Mouse (Mus musculus): ENCODE measurements around the gene Mlx. TPM values are rescaled to one million over a fixed set of nuclear protein-coding genes. Genes with fewer than 3 reads are reported as not detected.
A peak's percentile ranks its signal among the peaks of the same experiment; 100 is the strongest.

Mlx gene
- total RNA-seq, 2 experiments from 2014 or later = 45.1 to 45.6 TPM

GRCm38 (mm10) chr11:101064462-101064861, 22.6 kb upstream of the Mlx start:
- no peak for DNase-seq (ENCODE audit: extremely low spot score in 1 of 2, low spot score in 1 of 2)

DNA sequence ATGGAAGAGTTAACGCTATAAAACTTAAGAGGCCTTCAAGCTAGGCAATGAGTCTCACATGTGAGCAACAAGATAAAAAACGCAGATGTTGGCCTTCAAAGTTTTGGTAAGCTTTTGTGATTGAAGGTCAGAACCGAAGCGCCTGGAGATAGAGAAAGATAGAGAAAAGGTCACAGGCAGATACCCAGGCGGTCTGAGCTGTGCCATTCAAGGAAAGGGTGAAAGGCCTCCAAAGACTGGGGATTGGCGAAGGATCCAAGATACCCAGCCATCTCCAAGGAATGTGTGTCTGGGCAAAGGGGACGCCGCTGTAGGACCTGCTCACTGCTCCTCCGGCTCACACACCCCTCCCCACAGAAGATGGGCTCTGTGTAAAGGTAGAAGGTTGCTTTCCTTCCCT, 22.1 kb upstream of the Mlx start:
- no peak for DNase-seq (ENCODE audit: extremely low spot score in 1 of 2, low spot score in 1 of 2)

DNA sequence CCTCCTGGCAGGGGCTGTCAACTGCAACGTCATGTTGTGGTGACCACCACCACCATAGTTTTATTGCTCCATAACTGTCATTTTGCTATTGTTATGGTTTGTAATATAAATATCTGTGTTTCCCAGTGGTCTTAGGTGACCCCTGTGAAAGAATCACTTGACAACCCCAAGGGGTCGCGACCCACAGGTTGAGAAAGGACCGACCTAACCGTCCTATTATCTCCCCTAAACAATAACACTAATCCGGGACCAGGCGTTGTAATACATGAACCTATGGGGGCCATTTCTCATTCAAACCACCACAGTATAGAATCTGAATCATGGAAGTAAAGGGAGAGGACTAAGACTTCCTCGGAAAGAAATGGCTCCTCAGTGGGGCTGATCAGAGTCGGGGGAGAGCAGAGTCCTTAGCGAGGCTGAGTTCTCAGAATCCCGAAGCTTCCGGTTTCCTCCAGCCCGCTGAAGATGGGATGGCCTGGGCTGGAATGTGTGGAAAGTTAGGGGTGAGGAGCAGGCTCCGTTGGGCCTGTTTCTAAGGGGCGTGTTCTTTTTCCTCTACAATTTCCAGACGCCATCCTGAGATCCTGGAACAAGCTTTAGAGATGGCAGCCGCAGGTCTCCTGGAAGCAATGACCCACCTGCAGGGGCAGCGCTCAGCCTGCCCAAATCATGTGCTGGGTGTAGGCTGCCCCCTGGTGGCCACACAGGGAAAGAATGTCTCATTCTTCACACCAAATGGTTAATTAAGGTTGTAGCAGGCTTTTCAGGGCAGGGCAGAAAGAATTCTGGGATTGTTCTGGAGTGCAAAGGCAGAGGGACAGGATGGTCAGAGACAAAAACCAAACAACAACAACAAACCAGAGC, 20.3 kb upstream of the Mlx start:
- peak; percentile 71 to 84 for DNase-seq (ENCODE audit: extremely low spot score in 1 of 2, low spot score in 1 of 2)

DNA sequence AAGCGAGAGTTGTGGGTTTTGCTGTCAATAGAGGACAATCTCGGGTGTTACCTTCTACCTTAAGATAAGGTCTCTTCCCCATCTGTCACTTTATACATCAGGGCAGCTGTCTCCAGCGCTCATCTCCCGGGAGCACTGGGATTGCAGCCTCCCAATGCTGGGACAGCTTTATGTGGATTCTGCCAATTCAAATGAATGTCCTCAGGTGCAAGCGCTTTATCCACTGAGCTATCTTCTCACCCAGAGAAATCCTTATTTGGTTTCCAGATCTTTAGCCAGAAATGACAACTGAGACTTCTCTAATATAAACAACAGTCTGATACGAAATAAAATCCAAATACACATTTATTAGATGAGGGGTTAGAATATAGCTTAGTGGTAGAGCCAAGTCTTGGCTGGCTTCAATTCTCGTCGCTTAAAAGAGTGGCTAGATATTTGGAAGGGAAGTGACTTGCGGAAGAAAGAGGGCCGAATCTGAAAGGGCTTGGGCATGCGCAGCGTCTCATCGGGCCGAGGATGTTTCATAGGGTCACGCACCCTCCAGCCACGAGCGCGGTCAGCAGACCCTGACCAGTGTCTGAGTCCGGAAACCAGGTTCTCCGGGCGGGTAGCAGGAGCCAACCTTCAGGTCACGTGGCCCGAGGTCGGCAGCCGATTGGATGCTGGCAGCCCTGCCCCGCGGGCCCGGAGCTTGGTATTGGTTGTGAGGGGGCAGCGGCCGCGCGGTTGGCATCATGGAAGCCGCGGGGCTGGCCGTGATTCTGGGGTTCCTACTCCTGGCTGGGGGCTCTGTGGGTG, 17.5 kb upstream of the Mlx start, which contains the start of gene Naglu:
Naglu (plus strand) TSS at position 622 of the 798 bp plus-strand sequence.
- peak; percentile 87 to 89 for DNase-seq (ENCODE audit: extremely low spot score in 1 of 2, low spot score in 1 of 2)

- DNase-seq (ENCODE audit: extremely low spot score in 1 of 2, low spot score in 1 of 2) = no peak
Observed at GRCm38 (mm10) chr11:101070189-101070527, 16.9 kb upstream of the Mlx start.

GRCm38 (mm10) chr11:101070987-101071386, 16.1 kb upstream of the Mlx start:
- DNase-seq (ENCODE audit: extremely low spot score in 1 of 2, low spot score in 1 of 2) = no peak

DNA sequence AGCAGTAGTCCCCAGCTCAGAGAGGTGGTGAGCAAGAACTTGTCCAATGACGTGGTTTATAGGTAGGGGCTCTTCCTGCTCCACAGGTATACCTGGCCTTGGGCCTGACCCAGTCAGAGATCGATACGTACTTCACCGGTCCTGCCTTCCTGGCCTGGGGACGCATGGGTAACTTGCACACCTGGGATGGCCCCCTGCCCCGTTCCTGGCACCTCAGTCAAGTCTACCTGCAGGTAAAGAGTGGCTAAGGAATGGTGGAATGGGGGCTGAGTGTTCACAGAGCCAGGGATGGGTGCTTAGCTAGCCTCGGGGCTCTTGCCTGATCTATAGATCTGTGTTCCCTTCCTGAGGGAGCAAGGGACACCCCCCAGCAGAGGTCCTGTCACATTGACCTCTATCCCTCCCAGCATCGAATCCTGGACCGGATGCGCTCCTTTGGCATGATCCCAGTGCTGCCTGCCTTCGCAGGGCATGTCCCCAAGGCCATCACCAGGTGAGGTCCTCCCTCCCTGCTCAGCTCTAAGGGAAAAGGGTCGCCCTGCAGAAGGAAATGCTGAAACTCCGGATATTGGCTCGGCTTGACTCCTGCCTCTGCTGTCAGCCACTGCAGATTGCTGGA, 15.2 kb upstream of the Mlx start:
- no peak for DNase-seq (ENCODE audit: extremely low spot score in 1 of 2, low spot score in 1 of 2)

DNA sequence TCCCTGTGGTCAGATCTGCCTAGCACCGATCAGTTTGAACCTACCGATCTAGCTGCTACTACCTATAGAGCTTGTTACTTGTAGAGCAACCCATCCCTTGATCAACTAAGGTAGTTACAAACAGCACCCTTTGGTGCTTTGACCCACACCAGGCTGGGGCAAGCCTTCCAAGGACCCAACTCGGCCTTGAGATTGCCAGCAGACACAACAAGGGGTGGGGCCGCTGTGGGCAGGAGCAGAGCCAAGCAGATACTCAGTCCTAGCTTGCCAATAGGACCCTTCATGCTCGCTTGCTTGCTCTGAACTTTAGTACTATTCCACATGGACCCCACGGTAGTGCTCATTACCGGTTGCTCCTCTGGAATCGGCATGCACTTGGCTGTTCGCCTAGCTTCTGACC, 9.0 kb upstream of the Mlx start, which contains the start of gene Hsd17b1:
Hsd17b1 (plus strand) TSS at position 291 of the 400 bp plus-strand sequence.
- DNase-seq (ENCODE audit: extremely low spot score in 1 of 2, low spot score in 1 of 2) = no peak

DNA sequence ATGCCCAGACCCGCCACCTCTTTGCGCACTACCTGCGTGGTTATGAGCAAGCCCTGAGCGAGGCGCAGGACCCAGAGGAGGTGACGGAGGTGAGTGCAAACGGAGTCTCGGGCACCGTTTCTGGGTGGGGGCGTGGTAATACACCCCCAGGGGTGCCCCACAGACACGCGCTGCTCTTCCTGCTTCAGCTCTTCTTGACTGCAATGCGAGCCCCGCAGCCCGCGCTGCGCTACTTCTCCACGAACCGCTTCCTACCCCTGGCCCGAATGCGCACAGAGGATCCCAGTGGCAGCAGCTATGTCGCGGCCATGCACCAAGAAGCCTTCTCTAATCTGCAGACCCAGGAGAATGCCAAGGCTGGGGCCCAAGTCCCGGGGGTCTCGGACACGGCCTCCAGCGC, 7.3 kb upstream of the Mlx start:
- no peak for DNase-seq (ENCODE audit: extremely low spot score in 1 of 2, low spot score in 1 of 2)

GRCm38 (mm10) chr11:101080421-101080820, 6.7 kb upstream of the Mlx start:
- no peak for DNase-seq (ENCODE audit: extremely low spot score in 1 of 2, low spot score in 1 of 2)

DNA sequence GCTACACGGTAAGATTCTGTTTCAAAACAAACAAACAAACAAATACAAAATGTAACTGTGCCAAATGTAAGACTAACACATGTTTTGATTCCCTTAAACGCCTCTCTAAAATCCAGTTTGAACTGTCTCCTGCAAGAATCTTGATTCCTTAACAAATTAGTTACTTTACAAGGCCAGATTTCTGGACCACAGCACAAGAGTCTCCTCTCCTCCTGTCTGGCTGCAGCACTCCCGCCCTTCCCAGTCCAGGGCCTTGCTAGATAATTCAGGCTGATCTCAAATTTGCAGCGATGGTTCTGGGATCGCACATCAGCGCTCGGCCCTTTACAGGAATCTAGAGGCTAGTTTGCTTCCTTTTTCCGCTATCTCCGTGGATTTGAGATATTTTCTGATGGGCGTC, 5.4 kb upstream of the Mlx start:
- no peak for DNase-seq (ENCODE audit: extremely low spot score in 1 of 2, low spot score in 1 of 2)

DNA sequence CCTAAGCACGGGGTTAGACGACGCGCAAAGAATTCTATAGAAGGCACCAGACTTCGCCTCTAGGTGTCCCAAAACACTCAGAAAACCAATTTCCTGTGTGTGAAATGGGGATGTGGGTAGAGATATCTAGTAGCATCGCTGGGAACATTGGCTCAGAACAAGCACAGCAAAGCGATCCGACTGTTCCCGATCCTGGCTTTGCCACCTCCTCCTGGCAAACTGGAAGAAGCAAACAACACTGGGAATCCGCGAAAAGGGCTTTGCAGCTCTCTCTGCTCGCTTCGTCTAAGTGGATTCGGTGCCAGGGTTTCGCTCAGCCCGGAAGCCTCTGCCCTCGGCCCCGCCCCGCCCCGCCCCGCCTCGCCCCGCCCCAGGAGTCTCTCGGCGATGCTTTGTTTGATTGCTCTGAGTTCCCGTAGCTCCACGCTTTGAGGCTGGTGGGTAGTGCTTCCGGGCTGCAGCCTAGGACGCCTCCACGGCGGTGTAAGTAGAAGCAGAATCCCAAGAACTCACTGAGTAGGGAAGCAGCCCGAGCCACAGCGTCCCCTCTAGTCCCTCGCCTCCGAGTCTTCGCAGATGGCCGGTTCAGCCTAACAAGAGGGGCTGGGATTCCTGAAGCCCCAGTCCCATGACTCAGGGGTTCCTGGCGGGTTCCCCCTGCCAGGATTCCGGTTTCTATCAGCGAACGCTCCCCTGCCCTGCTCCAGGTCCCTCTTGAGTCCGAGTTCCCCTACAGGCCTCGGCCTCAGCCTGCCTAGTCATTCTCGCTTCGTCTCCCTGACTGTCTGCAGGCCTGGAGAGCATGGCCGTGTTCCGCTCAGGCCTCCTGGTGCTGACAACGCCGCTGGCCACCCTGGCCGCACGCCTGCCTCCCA, 4.6 kb upstream of the Mlx start, which contains the start of gene Coasy:
Coasy (plus strand) TSS at position 358 of the 875 bp plus-strand sequence.
- DNase-seq (ENCODE audit: extremely low spot score in 1 of 2, low spot score in 1 of 2) = peak; percentile 70 to 72

- no peak for DNase-seq (ENCODE audit: extremely low spot score in 1 of 2, low spot score in 1 of 2)
Observed at GRCm38 (mm10) chr11:101083083-101083697, 3.9 kb upstream of the Mlx start.

DNA sequence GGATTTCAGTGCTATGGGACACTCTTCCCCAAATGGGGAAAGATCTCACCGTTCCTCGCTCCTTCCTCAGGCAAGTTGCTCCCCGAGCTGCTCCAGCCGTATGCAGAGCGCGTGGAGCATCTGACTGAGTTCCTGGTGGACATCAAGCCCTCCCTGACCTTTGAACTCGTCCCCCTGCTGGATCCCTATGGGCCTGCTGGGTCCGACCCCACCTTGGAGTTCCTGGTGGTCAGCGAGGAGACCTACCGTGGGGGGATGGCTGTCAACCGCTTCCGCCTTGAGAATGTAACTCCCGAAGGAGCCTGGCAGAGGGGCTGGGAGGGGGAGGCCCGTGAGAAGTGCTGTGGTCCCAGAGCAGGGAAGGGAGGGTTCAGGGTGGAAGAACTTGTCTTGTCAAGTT, 2.8 kb upstream of the Mlx start:
- no peak for DNase-seq (ENCODE audit: extremely low spot score in 1 of 2, low spot score in 1 of 2)

DNA sequence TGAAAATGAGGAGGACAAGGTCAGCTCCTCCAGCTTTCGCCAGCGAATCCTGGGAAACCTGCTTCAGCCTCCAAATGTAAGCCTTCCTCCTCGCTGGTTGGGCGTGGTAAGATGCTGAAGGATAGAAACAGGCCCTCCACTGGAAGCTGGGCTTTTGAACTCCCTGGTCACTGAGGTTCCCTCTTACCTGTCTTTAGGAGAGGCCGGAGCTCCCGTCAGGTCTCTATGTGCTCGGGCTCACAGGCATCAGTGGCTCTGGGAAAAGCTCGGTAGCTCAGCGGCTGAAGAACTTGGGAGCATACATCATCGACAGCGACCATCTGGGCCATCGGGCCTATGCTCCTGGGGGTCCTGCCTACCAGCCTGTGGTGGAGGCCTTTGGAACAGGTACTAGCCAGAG, 2.3 kb upstream of the Mlx start:
- no peak for DNase-seq (ENCODE audit: extremely low spot score in 1 of 2, low spot score in 1 of 2)

DNA sequence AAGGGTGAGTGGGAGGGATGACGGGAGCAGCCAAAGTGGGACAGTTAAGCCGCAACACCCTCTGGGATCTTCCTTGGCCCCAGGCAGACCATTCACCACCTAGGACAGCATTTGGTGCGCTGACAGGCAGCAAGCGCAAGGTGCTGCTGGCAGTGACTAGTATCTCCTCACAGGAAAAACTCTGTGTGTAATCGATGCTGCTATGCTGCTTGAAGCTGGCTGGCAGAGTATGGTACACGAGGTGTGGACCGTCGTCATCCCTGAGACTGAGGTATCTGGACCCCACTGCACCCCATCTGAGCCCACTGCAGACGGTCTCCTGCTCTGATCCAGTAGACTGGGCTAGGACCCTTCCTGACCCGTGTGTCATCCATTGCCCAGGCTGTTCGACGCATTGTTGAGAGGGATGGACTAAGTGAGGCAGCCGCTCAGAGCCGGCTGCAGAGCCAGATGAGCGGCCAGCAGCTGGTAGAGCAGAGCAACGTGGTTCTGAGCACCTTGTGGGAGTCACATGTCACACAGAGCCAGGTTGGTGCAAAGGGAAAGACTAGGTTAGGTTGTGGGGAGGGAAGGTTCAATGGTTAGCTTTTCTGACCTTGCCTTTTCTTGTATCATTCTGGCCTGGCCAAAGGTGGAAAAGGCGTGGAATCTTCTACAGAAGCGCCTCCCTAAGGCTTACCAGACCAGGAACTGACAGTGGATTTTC, 1.3 kb upstream of the Mlx start:
- no peak for DNase-seq (ENCODE audit: extremely low spot score in 1 of 2, low spot score in 1 of 2)

- DNase-seq (ENCODE audit: extremely low spot score in 1 of 2, low spot score in 1 of 2) = no peak
Observed at GRCm38 (mm10) chr11:101086323-101086674, 778 bp upstream of the Mlx start.

DNA sequence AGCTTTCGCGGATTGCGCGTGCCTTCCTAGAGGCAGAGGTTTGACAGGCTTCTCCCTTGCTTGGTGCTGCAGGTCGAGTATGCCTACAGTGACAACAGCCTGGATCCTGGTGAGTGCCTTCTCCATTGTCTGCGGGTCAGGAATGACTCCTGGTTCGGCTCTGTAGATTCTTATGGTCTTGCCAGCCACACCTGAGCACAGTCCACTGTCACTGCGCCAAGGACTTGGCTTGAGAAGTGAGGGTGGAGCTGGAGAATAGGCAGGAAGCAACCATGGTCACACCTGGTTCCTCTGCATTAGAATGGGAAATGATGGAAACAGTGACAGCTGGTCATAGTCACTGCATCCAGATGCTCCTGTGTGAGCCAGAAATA, 592 bp downstream of the Mlx start:
- no peak for DNase-seq (ENCODE audit: extremely low spot score in 1 of 2, low spot score in 1 of 2)

GRCm38 (mm10) chr11:101089931-101090330, 2.9 kb downstream of the Mlx start:
- no peak for DNase-seq (ENCODE audit: extremely low spot score in 1 of 2, low spot score in 1 of 2)
